Mouse (Mus musculus) erythroblast, embryonic 14.5 days (primary cell): Measurements from ENCODE around the gene Gm42878.

Source experiments
- GATA1 ChIP-seq: IDR thresholded peaks from 2 replicates; pipeline ENCODE4 v1.6.1; 2012; ENCODE audit warnings: low read length, inconsistent platforms, mixed read lengths
- TAL1 ChIP-seq: IDR thresholded peaks from 3 replicates; pipeline ENCODE4 v1.6.1; 2012; ENCODE audit warnings: low read length, inconsistent platforms, mixed read lengths

DNA sequence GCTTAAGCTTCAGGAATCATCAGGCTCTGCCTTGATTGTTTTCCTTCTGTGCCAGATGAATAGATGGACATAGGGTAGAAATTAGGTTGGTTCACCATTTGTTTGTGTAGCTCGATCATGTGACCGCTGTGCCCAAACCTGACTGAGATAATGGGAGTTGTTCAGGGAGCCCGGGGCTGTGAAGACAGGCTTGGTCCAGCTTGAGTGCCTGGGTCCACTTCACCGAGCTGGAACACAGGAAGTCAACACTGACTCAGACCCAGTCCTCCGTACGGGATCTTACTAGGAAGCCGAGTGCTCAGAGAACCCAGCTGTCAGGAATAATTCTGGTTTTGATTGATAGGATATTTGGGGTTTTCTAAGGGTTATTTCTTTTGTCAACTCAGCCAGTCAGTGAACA, 70.7 kb downstream of the Gm42878 start:
- TF ChIP-seq TAL1 (no peak), GATA1 (no peak)
